Mouse (Mus musculus): ENCODE data around the gene Il1b. TPM values are rescaled to one million over a fixed set of nuclear protein-coding genes. Genes with fewer than 3 reads are reported as not detected.

The Il1b gene
- polyA plus RNA-seq, 1 experiment from 2014 or later: not detected

GRCm38 (mm10) chr2:129322117-129322635 lies 48.8 kb downstream of the Il1b start:
- H3K27me3 ChIP-seq: no peaks in the 10 kb centered on the region
- ChIA-PET POLR2A (no interaction called here), CTCF (no interaction called here)
- DNase-seq (ENCODE audit: low read depth, low spot score) (no peak), ATAC-seq (no peak)
- TF ChIP-seq CTCF (IDR thresholded peaks at IDR 0.05): no peak
- in situ Hi-C loops (cut with MboI; ENCODE audit: low pct_unique_long_range_greater_than_20kb): no loop called here

- TF ChIP-seq CTCF (IDR thresholded peaks at IDR 0.05): no peak
- CTCF ChIA-PET: interaction anchor here (1.0 kb wide), 1 partner anchor 21 kb away, joined by 5 read pairs; no protein-coding TSS in a partner anchor
- no peak for ATAC-seq
- no peaks in the 10 kb centered on the region for H3K27me3 ChIP-seq
- in situ Hi-C loops (cut with MboI; ENCODE audit: low pct_unique_long_range_greater_than_20kb): no loop called here
- DNase-seq (ENCODE audit: low read depth, low spot score): no peak
- POLR2A ChIA-PET: no interaction called here
Observed at GRCm38 (mm10) chr2:129320033-129320605, 50.8 kb downstream of the Il1b start.

GRCm38 (mm10) chr2:129315831-129316230 lies 55.1 kb downstream of the Il1b start:
- ATAC-seq (no peak), DNase-seq (ENCODE audit: low read depth, low spot score) (no peak)
- in situ Hi-C loops (cut with MboI; ENCODE audit: low pct_unique_long_range_greater_than_20kb): loop anchor here (10.0 kb wide), 1 partner anchor 89 kb away; no protein-coding TSS in a partner anchor
- no peak for TF ChIP-seq CTCF (IDR thresholded peaks at IDR 0.05)
- ChIA-PET CTCF (interaction anchor here (0.8 kb wide), 1 partner anchor 46 kb away, joined by 3 read pairs; no protein-coding TSS in a partner anchor), POLR2A (no interaction called here)
- H3K27me3 ChIP-seq: no peaks in the 10 kb centered on the region

- in situ Hi-C loops (cut with MboI; ENCODE audit: low pct_unique_long_range_greater_than_20kb): loop anchor here (10.0 kb wide), 1 partner anchor 90 kb away; no protein-coding TSS in a partner anchor
- CTCF ChIA-PET: no interaction called here
Observed at GRCm38 (mm10) chr2:129314880-129315279, 56.1 kb downstream of the Il1b start.

More at GRCm38 (mm10) chr2:129314880-129315279, 56.1 kb downstream of the Il1b start:
- POLR2A ChIA-PET: no interaction called here
- no peaks in the 10 kb centered on the region for H3K27me3 ChIP-seq
- no peak for ATAC-seq
- no peak for DNase-seq (ENCODE audit: low read depth, low spot score)
- no peak for TF ChIP-seq CTCF (IDR thresholded peaks at IDR 0.05)

Other genes with a start within 250 kb of the Il1b start
- gene Chchd5, start 241.4 kb downstream of the Il1b start, polyA plus RNA-seq (2021): 20.5 TPM
- 78.8 TPM for gene Slc20a1, start 172.4 kb downstream of the Il1b start, polyA plus RNA-seq (2021)
- 27.6 TPM for gene Ckap2l, start 73.9 kb downstream of the Il1b start, polyA plus RNA-seq (2021)
- gene Il1a, start 61.2 kb downstream of the Il1b start, polyA plus RNA-seq (2021): 0.14 TPM
- gene F830045P16Rik, start 165.5 kb upstream of the Il1b start, polyA plus RNA-seq (2021): not detected
- gene Sirpa, start 221.7 kb upstream of the Il1b start, polyA plus RNA-seq (2021): 110 TPM

Data from Patski (cell line).